Mouse (Mus musculus): ENCODE measurements around the gene Dcaf15. TPM values are rescaled to one million over a fixed set of nuclear protein-coding genes. Genes with fewer than 3 reads are reported as not detected.
A peak's percentile ranks its signal among the peaks of the same experiment; 100 is the strongest.

The Dcaf15 gene
- polyA plus RNA-seq, 2 experiments, result 2.5 to 16.8 TPM

- Histone ChIP-seq H3K27me3 (ENCODE audit: control insufficient read depth, insufficient read depth, low read length) (no peaks in the 10 kb centered on the region), H3K9me3 (ENCODE audit: control insufficient read depth, low read length) (no peaks in the 10 kb centered on the region), H3K4me2 (ENCODE audit: low read depth) (no peak overlapping the region), H3K36me3 (replicated peaks; ENCODE audit: control insufficient read depth, insufficient read depth, low read depth) (no peaks in the 10 kb centered on the region), H3K27ac (no peak overlapping the region), H3K4me3 (ENCODE audit: insufficient read depth in 1 of 2, low read depth in 2 of 2, low read length in 2 of 2) (no peak overlapping the region), H3K4me1 (replicated peaks; ENCODE audit: control insufficient read depth in 2 of 2, insufficient read depth in 2 of 2, low read length in 1 of 2) (peaks cover 0 to 7% of the 10 kb centered on the region in 2 experiments; a peak in 1 of 4 replicates), H3K9ac (replicated peaks) (no peak overlapping the region)
- no peak for ATAC-seq (ENCODE audit: insufficient read depth)
- DNase-seq (ENCODE audit: low read depth in 3 of 3, low spot score in 3 of 3), result no peak
- WGBS (ENCODE audit: insufficient replicate concordance), result 68% methylated on average over 1 of the region's 1 CpGs
- TF ChIP-seq CTCF (IDR thresholded peaks at IDR 0.05; ENCODE audit: low read depth) (no peak), EP300 (IDR thresholded peaks at IDR 0.05; ENCODE audit: low read depth) (no peak)
Measured at GRCm38 (mm10) chr8:84057827-84058226, 46.7 kb downstream of the Dcaf15 start.

DNA sequence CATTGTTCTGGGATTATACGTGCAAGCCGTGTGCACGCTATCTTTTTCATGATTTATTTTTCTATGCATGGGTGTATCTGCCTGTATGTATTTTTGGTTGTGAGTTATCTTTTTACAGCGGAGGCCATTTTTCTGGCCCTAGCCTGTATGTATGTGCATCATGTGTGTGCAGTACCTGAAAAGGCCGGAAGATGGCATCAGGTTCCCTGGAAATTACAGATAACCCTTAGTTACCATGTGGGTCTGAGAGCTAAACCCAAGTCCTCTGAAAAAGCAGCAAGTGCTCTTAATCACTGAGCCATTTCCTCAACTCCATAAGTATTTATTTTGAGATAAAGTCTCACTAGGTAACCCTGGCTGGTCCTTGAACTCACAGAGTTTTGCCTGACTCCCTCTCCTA lies 51.3 kb downstream of the Dcaf15 start:
- H3K27ac ChIP-seq, result no peak overlapping the region
- no peaks in the 10 kb centered on the region for H3K27me3 ChIP-seq (ENCODE audit: control insufficient read depth, insufficient read depth, low read length)
- no peaks in the 10 kb centered on the region for H3K36me3 ChIP-seq (replicated peaks; ENCODE audit: control insufficient read depth, insufficient read depth, low read depth)
- 86% methylated on average over 5 of the region's 5 CpGs for WGBS (ENCODE audit: insufficient replicate concordance)
- H3K9ac ChIP-seq (replicated peaks), result no peak overlapping the region
- H3K9me3 ChIP-seq (ENCODE audit: control insufficient read depth, low read length), result no peaks in the 10 kb centered on the region
- H3K4me2 ChIP-seq (ENCODE audit: low read depth), result no peak overlapping the region
- H3K4me3 ChIP-seq (ENCODE audit: insufficient read depth in 1 of 2, low read depth in 2 of 2, low read length in 2 of 2), result no peak overlapping the region
- peaks cover 0 to 3% of the 10 kb centered on the region in 2 experiments; a peak in 1 of 4 replicates for H3K4me1 ChIP-seq (replicated peaks; ENCODE audit: control insufficient read depth in 2 of 2, insufficient read depth in 2 of 2, low read length in 1 of 2)
- TF ChIP-seq EP300 (IDR thresholded peaks at IDR 0.05; ENCODE audit: low read depth), result no peak
- TF ChIP-seq CTCF (IDR thresholded peaks at IDR 0.05; ENCODE audit: low read depth), result no peak
- ATAC-seq (ENCODE audit: insufficient read depth) (no peak), DNase-seq (ENCODE audit: low read depth in 3 of 3, low spot score in 3 of 3) (no peak)

- H3K27ac ChIP-seq, result no peak overlapping the region
- no peak for DNase-seq (ENCODE audit: low read depth in 3 of 3, low spot score in 3 of 3)
- H3K36me3 ChIP-seq (replicated peaks; ENCODE audit: control insufficient read depth, insufficient read depth, low read depth), result no peaks in the 10 kb centered on the region
- TF ChIP-seq EP300 (IDR thresholded peaks at IDR 0.05; ENCODE audit: low read depth) (no peak), CTCF (IDR thresholded peaks at IDR 0.05; ENCODE audit: low read depth) (no peak)
- no peak overlapping the region for H3K9ac ChIP-seq (replicated peaks)
- no peak for ATAC-seq (ENCODE audit: insufficient read depth)
- H3K9me3 ChIP-seq (ENCODE audit: control insufficient read depth, low read length), result no peaks in the 10 kb centered on the region
- peaks cover 0 to 3% of the 10 kb centered on the region in 2 experiments; a peak in 1 of 4 replicates for H3K4me1 ChIP-seq (replicated peaks; ENCODE audit: control insufficient read depth in 2 of 2, insufficient read depth in 2 of 2, low read length in 1 of 2)
- WGBS (ENCODE audit: insufficient replicate concordance), result 51% methylated on average over 3 of the region's 3 CpGs
- H3K27me3 ChIP-seq (ENCODE audit: control insufficient read depth, insufficient read depth, low read length), result no peaks in the 10 kb centered on the region
- H3K4me3 ChIP-seq (ENCODE audit: insufficient read depth in 1 of 2, low read depth in 2 of 2, low read length in 2 of 2), result no peak overlapping the region
- no peak overlapping the region for H3K4me2 ChIP-seq (ENCODE audit: low read depth)
Measured at GRCm38 (mm10) chr8:84052746-84053145, 51.8 kb downstream of the Dcaf15 start.

DNA sequence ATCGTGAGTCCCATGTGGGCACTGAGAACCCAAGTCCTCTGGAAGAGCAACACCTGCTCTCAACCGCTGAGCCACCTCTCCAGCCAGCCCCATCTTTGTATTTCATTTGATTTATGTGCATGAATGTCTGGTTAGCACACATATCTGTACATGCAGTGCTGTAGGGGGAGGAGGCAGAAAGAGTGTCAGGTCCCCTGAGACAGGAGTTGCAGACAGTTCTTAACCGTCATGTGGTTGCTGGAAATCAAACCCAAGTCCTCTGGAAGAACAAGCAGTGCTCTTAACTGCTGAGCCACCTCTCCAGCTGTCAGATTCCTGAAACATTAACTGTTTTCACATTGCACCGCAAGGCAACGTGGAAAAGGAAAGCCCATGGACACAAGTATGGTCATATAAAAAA lies 56.4 kb downstream of the Dcaf15 start:
- ATAC-seq (ENCODE audit: insufficient read depth), result no peak
- no peak overlapping the region for H3K4me2 ChIP-seq (ENCODE audit: low read depth)
- no peaks in the 10 kb centered on the region for H3K9me3 ChIP-seq (ENCODE audit: control insufficient read depth, low read length)
- DNase-seq (ENCODE audit: low read depth in 3 of 3, low spot score in 3 of 3), result no peak
- H3K9ac ChIP-seq (replicated peaks), result no peak overlapping the region
- no peak overlapping the region for H3K27ac ChIP-seq
- H3K27me3 ChIP-seq (ENCODE audit: control insufficient read depth, insufficient read depth, low read length), result peaks cover 23% of the 10 kb centered on the region
- TF ChIP-seq CTCF (IDR thresholded peaks at IDR 0.05; ENCODE audit: low read depth) (no peak), EP300 (IDR thresholded peaks at IDR 0.05; ENCODE audit: low read depth) (no peak)
- H3K4me3 ChIP-seq (ENCODE audit: insufficient read depth in 1 of 2, low read depth in 2 of 2, low read length in 2 of 2), result no peak overlapping the region
- peaks cover 0 to 3% of the 10 kb centered on the region in 2 experiments; a peak in 1 of 4 replicates for H3K4me1 ChIP-seq (replicated peaks; ENCODE audit: control insufficient read depth in 2 of 2, insufficient read depth in 2 of 2, low read length in 1 of 2)
- no peaks in the 10 kb centered on the region for H3K36me3 ChIP-seq (replicated peaks; ENCODE audit: control insufficient read depth, insufficient read depth, low read depth)
- 65% methylated on average over 5 of the region's 5 CpGs for WGBS (ENCODE audit: insufficient replicate concordance)

MicroRNA genes within 50 kb of the gene (microRNA counts, 519-probe panel; counts per million panel counts)
- microRNA mmu-miR-709, result 5,941 counts per million, percentile 44 among the panel's probes with 10 or more counts

Small RNA genes lying within 50 kb of the gene (microRNA-seq; reads per million reads assigned to microRNA genes)
- not detected for gene Mir709

Other genes with a start within 250 kb of the Dcaf15 start
- gene Adgrl1, start 204.7 kb downstream of the Dcaf15 start, polyA plus RNA-seq (2012; rRNA removed), result 4.5 and 6.1 TPM in 2 replicates
- gene Adgrl1, start 204.7 kb downstream of the Dcaf15 start, polyA plus RNA-seq (2014; fragmentation: Nextera tagmentation; extraction: Ambion mirVana), result 1.2 and 1.7 TPM in 2 replicates
- 0.30 and 0.31 TPM in 2 replicates for gene Gm10644, start 149.6 kb downstream of the Dcaf15 start, polyA plus RNA-seq (2012; rRNA removed)
- gene Gm10644, start 149.6 kb downstream of the Dcaf15 start, polyA plus RNA-seq (2014; fragmentation: Nextera tagmentation; extraction: Ambion mirVana), result 0.09 and 0.30 TPM in 2 replicates
- 92.7 and 98.5 TPM in 2 replicates for gene Asf1b, start 149.3 kb downstream of the Dcaf15 start, polyA plus RNA-seq (2012; rRNA removed)
- 130 and 138 TPM in 2 replicates for gene Asf1b, start 149.3 kb downstream of the Dcaf15 start, polyA plus RNA-seq (2014; fragmentation: Nextera tagmentation; extraction: Ambion mirVana)
- 19.9 and 24.8 TPM in 2 replicates for gene Prkaca, start 131.8 kb downstream of the Dcaf15 start, polyA plus RNA-seq (2012; rRNA removed)
- gene Prkaca, start 131.8 kb downstream of the Dcaf15 start, polyA plus RNA-seq (2014; fragmentation: Nextera tagmentation; extraction: Ambion mirVana), result 30.6 and 34.0 TPM in 2 replicates
- gene Samd1, start 107.1 kb downstream of the Dcaf15 start, polyA plus RNA-seq (2012; rRNA removed), result 32.5 and 34.5 TPM in 2 replicates
- 9.1 and 9.3 TPM in 2 replicates for gene Samd1, start 107.1 kb downstream of the Dcaf15 start, polyA plus RNA-seq (2014; fragmentation: Nextera tagmentation; extraction: Ambion mirVana)
- gene 1700067K01Rik, start 103.3 kb downstream of the Dcaf15 start, polyA plus RNA-seq (2012; rRNA removed), result 0.41 and 0.65 TPM in 2 replicates
- 0.41 and 0.49 TPM in 2 replicates for gene 1700067K01Rik, start 103.3 kb downstream of the Dcaf15 start, polyA plus RNA-seq (2014; fragmentation: Nextera tagmentation; extraction: Ambion mirVana)
- gene 2210011C24Rik, start 92.6 kb downstream of the Dcaf15 start, polyA plus RNA-seq (2012; rRNA removed), result not detected in 2 replicates
- gene 2210011C24Rik, start 92.6 kb downstream of the Dcaf15 start, polyA plus RNA-seq (2014; fragmentation: Nextera tagmentation; extraction: Ambion mirVana), result not detected in 2 replicates
- gene Palm3, start 83.3 kb downstream of the Dcaf15 start, polyA plus RNA-seq (2012; rRNA removed), result 0.11 and 0.19 TPM in 2 replicates
- gene Palm3, start 83.3 kb downstream of the Dcaf15 start, polyA plus RNA-seq (2014; fragmentation: Nextera tagmentation; extraction: Ambion mirVana), result 0.09 TPM in 1 of 2 replicates, not detected in the other
- gene Il27ra, start 62.2 kb downstream of the Dcaf15 start, polyA plus RNA-seq (2012; rRNA removed), result 0.56 and 0.70 TPM in 2 replicates
- 0.32 and 0.45 TPM in 2 replicates for gene Il27ra, start 62.2 kb downstream of the Dcaf15 start, polyA plus RNA-seq (2014; fragmentation: Nextera tagmentation; extraction: Ambion mirVana)
- not detected in 2 replicates for gene Rln3, start 59.8 kb downstream of the Dcaf15 start, polyA plus RNA-seq (2012; rRNA removed)
- gene Rln3, start 59.8 kb downstream of the Dcaf15 start, polyA plus RNA-seq (2014; fragmentation: Nextera tagmentation; extraction: Ambion mirVana), result not detected in 2 replicates
- 0.08 and 0.22 TPM in 2 replicates for gene Gm10643, start 39.6 kb downstream of the Dcaf15 start, polyA plus RNA-seq (2012; rRNA removed)
- gene Gm10643, start 39.6 kb downstream of the Dcaf15 start, polyA plus RNA-seq (2014; fragmentation: Nextera tagmentation; extraction: Ambion mirVana), result 0.16 TPM in 1 of 2 replicates, not detected in the other
- gene Rfx1, start 37.9 kb downstream of the Dcaf15 start, polyA plus RNA-seq (2012; rRNA removed), result 4.6 and 5.0 TPM in 2 replicates
- gene Rfx1, start 37.9 kb downstream of the Dcaf15 start, polyA plus RNA-seq (2014; fragmentation: Nextera tagmentation; extraction: Ambion mirVana), result 1.5 and 2.6 TPM in 2 replicates
- gene Podnl1, start 21.2 kb upstream of the Dcaf15 start, polyA plus RNA-seq (2012; rRNA removed), result 0.03 and 0.04 TPM in 2 replicates
- not detected in 2 replicates for gene Podnl1, start 21.2 kb upstream of the Dcaf15 start, polyA plus RNA-seq (2014; fragmentation: Nextera tagmentation; extraction: Ambion mirVana)
- 3.0 and 3.4 TPM in 2 replicates for gene Cc2d1a, start 43.2 kb upstream of the Dcaf15 start, polyA plus RNA-seq (2012; rRNA removed)
- 2.3 and 3.6 TPM in 2 replicates for gene Cc2d1a, start 43.2 kb upstream of the Dcaf15 start, polyA plus RNA-seq (2014; fragmentation: Nextera tagmentation; extraction: Ambion mirVana)
- 0.15 and 0.19 TPM in 2 replicates for gene 4930432K21Rik, start 43.3 kb upstream of the Dcaf15 start, polyA plus RNA-seq (2012; rRNA removed)
- gene 4930432K21Rik, start 43.3 kb upstream of the Dcaf15 start, polyA plus RNA-seq (2014; fragmentation: Nextera tagmentation; extraction: Ambion mirVana), result 0.25 TPM in 1 of 2 replicates, not detected in the other
- gene Nanos3, start 80.4 kb upstream of the Dcaf15 start, polyA plus RNA-seq (2012; rRNA removed), result 0.12 TPM in 1 of 2 replicates, not detected in the other
- not detected in 2 replicates for gene Nanos3, start 80.4 kb upstream of the Dcaf15 start, polyA plus RNA-seq (2014; fragmentation: Nextera tagmentation; extraction: Ambion mirVana)
- gene Zswim4, start 132.3 kb upstream of the Dcaf15 start, polyA plus RNA-seq (2012; rRNA removed), result 1.9 and 2.1 TPM in 2 replicates
- 0.74 and 1.4 TPM in 2 replicates for gene Zswim4, start 132.3 kb upstream of the Dcaf15 start, polyA plus RNA-seq (2014; fragmentation: Nextera tagmentation; extraction: Ambion mirVana)
- gene D8Ertd738e, start 145.0 kb upstream of the Dcaf15 start, polyA plus RNA-seq (2012; rRNA removed), result 95.7 and 127 TPM in 2 replicates
- 261 and 262 TPM in 2 replicates for gene D8Ertd738e, start 145.0 kb upstream of the Dcaf15 start, polyA plus RNA-seq (2014; fragmentation: Nextera tagmentation; extraction: Ambion mirVana)
- 15.6 and 17.2 TPM in 2 replicates for gene Mri1, start 152.6 kb upstream of the Dcaf15 start, polyA plus RNA-seq (2012; rRNA removed)
- gene Mri1, start 152.6 kb upstream of the Dcaf15 start, polyA plus RNA-seq (2014; fragmentation: Nextera tagmentation; extraction: Ambion mirVana), result 27.1 and 28.7 TPM in 2 replicates
- 3.6 and 5.5 TPM in 2 replicates for gene Ccdc130, start 165.6 kb upstream of the Dcaf15 start, polyA plus RNA-seq (2012; rRNA removed)
- 5.0 and 7.1 TPM in 2 replicates for gene Ccdc130, start 165.6 kb upstream of the Dcaf15 start, polyA plus RNA-seq (2014; fragmentation: Nextera tagmentation; extraction: Ambion mirVana)